Mouse (Mus musculus) liver, postnatal 0 days (tissue): ENCODE results near the gene Actr10.
A peak's percentile ranks its signal among the peaks of the same experiment; 100 is the strongest.

Source experiments
- CTCF ChIP-seq: sonication (generic); IDR thresholded peaks from 2 replicates; pipeline ENCODE4 v1.5.1; 2016; ENCODE audit warnings: antibody characterized with exemption, low read depth
- EP300 ChIP-seq: IDR thresholded peaks from 2 replicates; pipeline ENCODE4 v1.6.1; 2016; ENCODE audit warnings: antibody characterized with exemption, low read depth, mild to moderate bottlenecking

- TF ChIP-seq EP300 (0 out of 2 replicates have a peak, but pooled peaks have one; percentile 52), CTCF (no peak)
These were observed at the start of gene Actr10 for GRCm38 (mm10) chr12:70937571-70938384.
